Mouse (Mus musculus) small intestine, adult 10 weeks (tissue): ENCODE data around the gene Xk. TPM values are rescaled to one million over a fixed set of nuclear protein-coding genes. Genes with fewer than 3 reads are reported as not detected.

Source experiments
- polyA plus RNA-seq: library from polyadenylated mRNA; stranded (reverse); fragments of 350-450 nt; fragmentation: Illumina TruSeq; extraction: RNeasy Lipid Tissue Mini Kit (QIAGEN cat#74804); gene quantifications from one replicate; pipeline ENCODE4 v1.2.3, GENCODE M21; 2014; ENCODE audit warnings: low replicate concordance

Gene Xk
- 26.5 TPM for polyA plus RNA-seq

GRCm38 (mm10) chrX:9272460-9273361 is at the start of gene Xk:
Gene Xk, plus strand, starts transcription at chrX:9272756.

GRCm38 (mm10) chrX:9256766-9257165 is 15.8 kb upstream of the Xk start, which contains the start of gene Gm14862:
Gene Gm14862, minus strand, starts transcription at chrX:9256899.

GRCm38 (mm10) chrX:9283464-9283863 is 10.9 kb downstream of the Xk start, which contains the start of gene H2al1m:
Gene H2al1m, plus strand, starts transcription at chrX:9283764.

GRCm38 (mm10) chrX:9350327-9350726 is 77.8 kb downstream of the Xk start, which contains the start of gene H2al1k:
Gene H2al1k, plus strand, starts transcription at chrX:9350627.

Other genes with a start within 250 kb of the Xk start
- gene Fthl17e, start 239.3 kb upstream of the Xk start, polyA plus RNA-seq, result not detected
- gene Fthl17f, start 209.7 kb upstream of the Xk start, polyA plus RNA-seq, result not detected
- not detected for gene 4930402K13Rik, start 168.2 kb upstream of the Xk start, polyA plus RNA-seq
- gene Lancl3, start 72.9 kb upstream of the Xk start, polyA plus RNA-seq, result 0.45 TPM
- gene Gm14862, start 15.9 kb upstream of the Xk start, polyA plus RNA-seq, result not detected
- gene H2al1m, start 11.0 kb downstream of the Xk start, polyA plus RNA-seq, result not detected
- gene H2al1k, start 77.9 kb downstream of the Xk start, polyA plus RNA-seq, result not detected
- gene Cybb, start 215.0 kb downstream of the Xk start, polyA plus RNA-seq, result 28.4 TPM